Mouse (Mus musculus): ENCODE results near the gene 3110009E18Rik. TPM values are rescaled to one million over a fixed set of nuclear protein-coding genes. Genes with fewer than 3 reads are reported as not detected.

Gene 3110009E18Rik
- polyA plus RNA-seq, 2 experiments: 3.5 to 10.4 TPM

- H3K4me1 ChIP-seq (replicated peaks; ENCODE audit: control insufficient read depth in 2 of 2, insufficient read depth in 2 of 2, low read length in 1 of 2): no peaks in the 10 kb centered on the region
- H3K27ac ChIP-seq: no peak overlapping the region
- no peak overlapping the region for H3K4me3 ChIP-seq (ENCODE audit: insufficient read depth in 1 of 2, low read depth in 2 of 2, low read length in 2 of 2)
- 42% methylated on average over 3 of the region's 3 CpGs for WGBS (ENCODE audit: insufficient replicate concordance)
- H3K36me3 ChIP-seq (replicated peaks; ENCODE audit: control insufficient read depth, insufficient read depth, low read depth): no peaks in the 10 kb centered on the region
- no peaks in the 10 kb centered on the region for H3K9me3 ChIP-seq (ENCODE audit: control insufficient read depth, low read length)
- ATAC-seq (ENCODE audit: insufficient read depth): no peak
- H3K4me2 ChIP-seq (ENCODE audit: low read depth): no peak overlapping the region
- DNase-seq (ENCODE audit: low read depth in 3 of 3, low spot score in 3 of 3): no peak
- H3K27me3 ChIP-seq (ENCODE audit: control insufficient read depth, insufficient read depth, low read length): no peaks in the 10 kb centered on the region
- TF ChIP-seq CTCF (IDR thresholded peaks at IDR 0.05; ENCODE audit: low read depth) (no peak), EP300 (IDR thresholded peaks at IDR 0.05; ENCODE audit: low read depth) (no peak)
- H3K9ac ChIP-seq (replicated peaks): no peak overlapping the region
Measured at GRCm38 (mm10) chr1:120198151-120198550, 77.2 kb downstream of the 3110009E18Rik start.

GRCm38 (mm10) chr1:120198942-120199341 is 78.0 kb downstream of the 3110009E18Rik start:
- WGBS (ENCODE audit: insufficient replicate concordance): 63% methylated on average over 4 of the region's 4 CpGs
- Histone ChIP-seq H3K36me3 (replicated peaks; ENCODE audit: control insufficient read depth, insufficient read depth, low read depth) (no peaks in the 10 kb centered on the region), H3K27me3 (ENCODE audit: control insufficient read depth, insufficient read depth, low read length) (no peaks in the 10 kb centered on the region), H3K9ac (replicated peaks) (no peak overlapping the region), H3K27ac (no peak overlapping the region), H3K4me2 (ENCODE audit: low read depth) (no peak overlapping the region), H3K4me3 (ENCODE audit: insufficient read depth in 1 of 2, low read depth in 2 of 2, low read length in 2 of 2) (no peak overlapping the region), H3K4me1 (replicated peaks; ENCODE audit: control insufficient read depth in 2 of 2, insufficient read depth in 2 of 2, low read length in 1 of 2) (no peaks in the 10 kb centered on the region), H3K9me3 (ENCODE audit: control insufficient read depth, low read length) (no peaks in the 10 kb centered on the region)
- DNase-seq (ENCODE audit: low read depth in 3 of 3, low spot score in 3 of 3) (no peak), ATAC-seq (ENCODE audit: insufficient read depth) (no peak)
- no peak for TF ChIP-seq CTCF (IDR thresholded peaks at IDR 0.05; ENCODE audit: low read depth)
- no peak for TF ChIP-seq EP300 (IDR thresholded peaks at IDR 0.05; ENCODE audit: low read depth)

- Histone ChIP-seq H3K4me3 (ENCODE audit: insufficient read depth in 1 of 2, low read depth in 2 of 2, low read length in 2 of 2) (no peak overlapping the region), H3K9me3 (ENCODE audit: control insufficient read depth, low read length) (no peaks in the 10 kb centered on the region), H3K36me3 (replicated peaks; ENCODE audit: control insufficient read depth, insufficient read depth, low read depth) (no peaks in the 10 kb centered on the region), H3K9ac (replicated peaks) (no peak overlapping the region), H3K27me3 (ENCODE audit: control insufficient read depth, insufficient read depth, low read length) (no peaks in the 10 kb centered on the region), H3K27ac (no peak overlapping the region), H3K4me2 (ENCODE audit: low read depth) (no peak overlapping the region), H3K4me1 (replicated peaks; ENCODE audit: control insufficient read depth in 2 of 2, insufficient read depth in 2 of 2, low read length in 1 of 2) (no peaks in the 10 kb centered on the region)
- TF ChIP-seq EP300 (IDR thresholded peaks at IDR 0.05; ENCODE audit: low read depth) (no peak), CTCF (IDR thresholded peaks at IDR 0.05; ENCODE audit: low read depth) (no peak)
- 42% methylated on average over 3 of the region's 3 CpGs for WGBS (ENCODE audit: insufficient replicate concordance)
- DNase-seq (ENCODE audit: low read depth in 3 of 3, low spot score in 3 of 3) (no peak), ATAC-seq (ENCODE audit: insufficient read depth) (no peak)
Measured at GRCm38 (mm10) chr1:120202542-120202941, 81.6 kb downstream of the 3110009E18Rik start.

GRCm38 (mm10) chr1:120203836-120204235 is 82.8 kb downstream of the 3110009E18Rik start:
- no peaks in the 10 kb centered on the region for H3K9me3 ChIP-seq (ENCODE audit: control insufficient read depth, low read length)

GRCm38 (mm10) chr1:120204834-120205233 is 83.8 kb downstream of the 3110009E18Rik start:
- H3K9ac ChIP-seq (replicated peaks): no peak overlapping the region
- DNase-seq (ENCODE audit: low read depth in 3 of 3, low spot score in 3 of 3): no peak
- H3K4me2 ChIP-seq (ENCODE audit: low read depth): no peak overlapping the region
- no peaks in the 10 kb centered on the region for H3K27me3 ChIP-seq (ENCODE audit: control insufficient read depth, insufficient read depth, low read length)
- WGBS (ENCODE audit: insufficient replicate concordance): 26% methylated on average over 1 of the region's 1 CpGs
- ATAC-seq (ENCODE audit: insufficient read depth): no peak
- TF ChIP-seq CTCF (IDR thresholded peaks at IDR 0.05; ENCODE audit: low read depth): no peak
- TF ChIP-seq EP300 (IDR thresholded peaks at IDR 0.05; ENCODE audit: low read depth): no peak
- H3K27ac ChIP-seq: no peak overlapping the region
- H3K4me1 ChIP-seq (replicated peaks; ENCODE audit: control insufficient read depth in 2 of 2, insufficient read depth in 2 of 2, low read length in 1 of 2): no peaks in the 10 kb centered on the region
- H3K4me3 ChIP-seq (ENCODE audit: insufficient read depth in 1 of 2, low read depth in 2 of 2, low read length in 2 of 2): no peak overlapping the region
- H3K36me3 ChIP-seq (replicated peaks; ENCODE audit: control insufficient read depth, insufficient read depth, low read depth): no peaks in the 10 kb centered on the region
- H3K9me3 ChIP-seq (ENCODE audit: control insufficient read depth, low read length): no peaks in the 10 kb centered on the region

More at GRCm38 (mm10) chr1:120203836-120204235, 82.8 kb downstream of the 3110009E18Rik start:
- no peak overlapping the region for H3K9ac ChIP-seq (replicated peaks)
- DNase-seq (ENCODE audit: low read depth in 3 of 3, low spot score in 3 of 3) (no peak), ATAC-seq (ENCODE audit: insufficient read depth) (no peak)
- H3K4me2 ChIP-seq (ENCODE audit: low read depth): no peak overlapping the region
- no peaks in the 10 kb centered on the region for H3K27me3 ChIP-seq (ENCODE audit: control insufficient read depth, insufficient read depth, low read length)
- H3K27ac ChIP-seq: no peak overlapping the region
- 54% methylated on average over 5 of the region's 5 CpGs for WGBS (ENCODE audit: insufficient replicate concordance)
- H3K36me3 ChIP-seq (replicated peaks; ENCODE audit: control insufficient read depth, insufficient read depth, low read depth): no peaks in the 10 kb centered on the region
- no peaks in the 10 kb centered on the region for H3K4me1 ChIP-seq (replicated peaks; ENCODE audit: control insufficient read depth in 2 of 2, insufficient read depth in 2 of 2, low read length in 1 of 2)
- TF ChIP-seq EP300 (IDR thresholded peaks at IDR 0.05; ENCODE audit: low read depth) (no peak), CTCF (IDR thresholded peaks at IDR 0.05; ENCODE audit: low read depth) (no peak)
- H3K4me3 ChIP-seq (ENCODE audit: insufficient read depth in 1 of 2, low read depth in 2 of 2, low read length in 2 of 2): no peak overlapping the region

Data from liver, embryonic 14.5 days (tissue).